Mouse (Mus musculus) heart, embryonic 14.5 days (tissue): ENCODE measurements around the gene Hbp1. TPM values are rescaled to one million over a fixed set of nuclear protein-coding genes. Genes with fewer than 3 reads are reported as not detected.

Experiments
- ATAC-seq: fragments of 200-750 bp; cut with Nextera tagmentation; 2 replicates; pipeline ENCODE4 v1.8.0; 2017; ENCODE audit warnings: low read depth, moderate TSS enrichment; ENCODE audit not compliant: insufficient number of reproducible peaks, insufficient read depth, low FRiP score
- H3K27ac ChIP-seq, 2 experiments: fragments of 200-500 bp in 1 of 2; fragments of 300-500 bp in 1 of 2; sonication (generic) in 1 of 2; replicated peaks in 1 of 2; 2 replicates each; pipeline ENCODE4 v1.5.1; 2012 to 2014; ENCODE audit warnings: low read depth in 2 of 2, low read length in 2 of 2, control low read depth in 1 of 2, mild to moderate bottlenecking in 1 of 2, mixed read lengths in 1 of 2; ENCODE audit not compliant: control insufficient read depth in 1 of 2, insufficient read depth in 1 of 2
- H3K27me3 ChIP-seq: fragments of 300-500 bp; sonication (generic); 2 replicates; pipeline ENCODE4 v1.6.1; 2014; ENCODE audit warnings: mild to moderate bottlenecking, low read length, control low read depth; ENCODE audit not compliant: control insufficient read depth, insufficient read depth
- H3K36me3 ChIP-seq: fragments of 300-500 bp; sonication (generic); 2 replicates; pipeline ENCODE4 v1.6.1; 2014; ENCODE audit warnings: mild to moderate bottlenecking, control low read depth, low read length, mixed read lengths; ENCODE audit not compliant: control insufficient read depth, insufficient read depth
- H3K4me1 ChIP-seq, 2 experiments: fragments of 200-500 bp in 1 of 2; fragments of 300-500 bp in 1 of 2; sonication (generic) in 1 of 2; 2 replicates each; pipeline ENCODE4 v1.6.1; 2012 to 2014; ENCODE audit warnings: low read length in 2 of 2, control low read depth in 1 of 2, mixed read lengths in 1 of 2; ENCODE audit not compliant: control insufficient read depth in 2 of 2, insufficient read depth in 2 of 2
- H3K4me2 ChIP-seq: fragments of 300-500 bp; sonication (generic); 2 replicates; pipeline ENCODE4 v1.6.1; 2014; ENCODE audit warnings: mild to moderate bottlenecking, low read length
- H3K4me3 ChIP-seq, 2 experiments: fragments of 200-500 bp in 1 of 2; fragments of 300-500 bp in 1 of 2; sonication (generic) in 1 of 2; 2 replicates each; pipeline ENCODE4 v1.5.1; 2012 to 2014; ENCODE audit warnings: low read length in 2 of 2, mild to moderate bottlenecking in 2 of 2, control low read depth in 1 of 2, low read depth in 1 of 2, moderate library complexity in 1 of 2; ENCODE audit not compliant: control insufficient read depth in 1 of 2, insufficient read depth in 1 of 2
- H3K9ac ChIP-seq: fragments of 300-500 bp; sonication (generic); 2 replicates; pipeline ENCODE4 v1.6.1; 2014; ENCODE audit warnings: mild to moderate bottlenecking, low read length
- H3K9me3 ChIP-seq: fragments of 300-500 bp; sonication (generic); 2 replicates; pipeline ENCODE4 v1.6.1; 2016; ENCODE audit warnings: low read length, control low read depth; ENCODE audit not compliant: control insufficient read depth
- WGBS: fragments of 180-500 bp; shearing (Covaris S2); extraction: QIAGEN DNeasy Blood & Tissue Kit; methylation state at CpG from one replicate; pipeline ENCODE4 v1.1.7; 2014; 5-methylcytosine and 5-hydroxymethylcytosine counted together
- polyA plus RNA-seq: library from polyadenylated mRNA; unstranded; fragments of >200 nt; fragmentation: Nextera tagmentation; extraction: Ambion mirVana; gene quantifications from 2 replicates; pipeline ENCODE4 v1.2.1, GENCODE M21; 2014

Gene Hbp1
- polyA plus RNA-seq, 1 experiment from 2014 or later, result 138 TPM

DNA sequence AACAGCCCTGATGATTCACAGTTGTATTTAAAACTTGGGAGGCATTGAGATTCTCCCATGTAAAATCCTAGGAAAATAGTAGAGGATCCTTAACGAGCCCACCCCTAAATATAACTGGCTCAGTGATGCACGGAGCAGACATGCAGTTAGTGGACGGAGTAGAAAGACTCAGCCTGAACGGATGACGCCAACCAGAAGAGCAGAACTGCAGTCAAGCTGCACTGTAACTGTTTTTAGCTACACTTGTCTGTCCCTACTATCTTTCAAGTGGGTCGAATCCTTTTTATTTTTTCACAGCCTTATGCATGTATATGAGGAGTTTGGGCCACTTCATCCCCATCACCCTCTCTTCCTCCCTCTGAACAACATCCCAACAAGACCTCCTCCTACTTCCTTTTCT is 35.4 kb upstream of the Hbp1 start:
- peaks cover 3% of the 10 kb centered on the region in 2 experiments; a peak in 2 of 4 replicates for H3K4me1 ChIP-seq
- no peak overlapping the region for H3K4me3 ChIP-seq
- no peaks in the 10 kb centered on the region for H3K36me3 ChIP-seq
- no peak overlapping the region for H3K4me2 ChIP-seq
- no peaks in the 10 kb centered on the region for H3K9me3 ChIP-seq
- 61% methylated on average over 6 of the region's 6 CpGs for WGBS
- no peak overlapping the region for H3K9ac ChIP-seq
- H3K27me3 ChIP-seq, result no peaks in the 10 kb centered on the region
- no peak overlapping the region for H3K27ac ChIP-seq
- no peak for ATAC-seq

DNA sequence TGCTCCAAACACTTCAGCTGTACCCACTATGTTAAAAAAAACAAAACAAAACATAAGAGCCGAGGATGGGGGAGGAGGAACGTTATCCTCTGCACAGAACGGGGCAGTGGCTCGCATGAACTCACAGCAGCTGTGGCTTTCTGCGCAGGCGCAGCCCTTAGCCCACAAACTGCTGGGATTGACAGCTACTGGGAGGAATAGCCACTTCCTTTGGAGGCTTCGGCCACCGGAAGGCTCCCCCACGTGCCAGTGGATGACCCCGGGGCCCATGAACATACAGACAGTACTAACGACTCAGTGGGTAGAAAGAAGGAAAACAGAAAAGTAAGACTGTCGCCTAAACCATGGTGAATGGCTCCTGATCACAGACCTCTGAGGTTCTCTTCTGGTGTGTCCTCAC is 34.3 kb upstream of the Hbp1 start:
- Histone ChIP-seq H3K27ac (no peak overlapping the region), H3K9me3 (no peaks in the 10 kb centered on the region), H3K4me1 (peaks cover 3% of the 10 kb centered on the region in 2 experiments; a peak in 2 of 4 replicates), H3K36me3 (no peaks in the 10 kb centered on the region), H3K9ac (no peak overlapping the region), H3K4me3 (no peak overlapping the region), H3K4me2 (no peak overlapping the region), H3K27me3 (no peaks in the 10 kb centered on the region)
- ATAC-seq, result no peak
- WGBS, result 46% methylated on average over 12 of the region's 12 CpGs

DNA sequence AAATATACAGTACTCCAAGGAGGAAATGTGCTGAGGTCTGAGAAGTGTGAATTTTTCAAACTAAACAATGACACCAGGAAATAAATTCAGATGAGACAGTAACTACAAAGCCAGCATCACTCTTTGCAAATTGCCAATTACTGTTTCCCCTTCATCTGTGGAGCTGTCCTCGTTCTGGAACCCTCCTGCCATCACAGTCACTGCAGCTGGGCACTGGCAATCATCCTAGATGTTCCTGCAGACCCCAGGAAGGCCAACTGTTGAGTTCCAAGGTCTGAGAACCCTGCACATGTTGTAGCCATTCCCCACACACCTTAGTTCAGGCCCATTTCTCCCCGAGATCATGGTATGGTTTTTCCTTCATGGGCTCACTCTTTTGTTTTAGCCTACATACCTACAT is 33.9 kb upstream of the Hbp1 start:
- H3K4me1 ChIP-seq, result peaks cover 3% of the 10 kb centered on the region in 2 experiments; a peak in 2 of 4 replicates
- no peak overlapping the region for H3K4me2 ChIP-seq
- no peak overlapping the region for H3K9ac ChIP-seq
- no peak overlapping the region for H3K27ac ChIP-seq
- no peak for ATAC-seq
- no peak overlapping the region for H3K4me3 ChIP-seq
- H3K27me3 ChIP-seq, result no peaks in the 10 kb centered on the region
- no peaks in the 10 kb centered on the region for H3K9me3 ChIP-seq
- H3K36me3 ChIP-seq, result no peaks in the 10 kb centered on the region
- 50% methylated on average over 2 of the region's 2 CpGs for WGBS

DNA sequence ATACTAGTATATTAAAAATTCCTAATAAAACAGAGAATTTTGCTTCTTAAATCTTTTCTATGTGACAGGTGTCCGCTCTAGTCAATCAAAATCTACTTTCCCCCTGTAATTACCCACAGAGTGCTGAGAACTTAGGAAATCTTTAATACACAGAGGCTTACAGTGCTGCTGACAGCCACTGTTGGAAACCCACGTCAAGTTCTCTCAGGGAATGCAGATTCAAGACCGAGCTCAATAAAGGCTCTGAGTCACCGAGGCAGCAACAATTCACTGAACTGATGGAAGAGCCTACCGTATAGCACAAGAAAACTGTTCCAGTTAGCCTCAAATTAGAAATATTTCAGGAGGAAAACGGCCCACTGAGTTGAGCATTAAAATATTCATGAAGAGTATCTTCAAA is 33.4 kb upstream of the Hbp1 start:
- H3K27me3 ChIP-seq, result no peaks in the 10 kb centered on the region
- peaks cover 3% of the 10 kb centered on the region in 2 experiments; a peak in 2 of 4 replicates for H3K4me1 ChIP-seq
- H3K27ac ChIP-seq, result no peak overlapping the region
- H3K36me3 ChIP-seq, result no peaks in the 10 kb centered on the region
- no peak overlapping the region for H3K4me3 ChIP-seq
- WGBS, result 71% methylated on average over 6 of the region's 6 CpGs
- no peak overlapping the region for H3K9ac ChIP-seq
- H3K4me2 ChIP-seq, result no peak overlapping the region
- ATAC-seq, result no peak
- no peaks in the 10 kb centered on the region for H3K9me3 ChIP-seq

DNA sequence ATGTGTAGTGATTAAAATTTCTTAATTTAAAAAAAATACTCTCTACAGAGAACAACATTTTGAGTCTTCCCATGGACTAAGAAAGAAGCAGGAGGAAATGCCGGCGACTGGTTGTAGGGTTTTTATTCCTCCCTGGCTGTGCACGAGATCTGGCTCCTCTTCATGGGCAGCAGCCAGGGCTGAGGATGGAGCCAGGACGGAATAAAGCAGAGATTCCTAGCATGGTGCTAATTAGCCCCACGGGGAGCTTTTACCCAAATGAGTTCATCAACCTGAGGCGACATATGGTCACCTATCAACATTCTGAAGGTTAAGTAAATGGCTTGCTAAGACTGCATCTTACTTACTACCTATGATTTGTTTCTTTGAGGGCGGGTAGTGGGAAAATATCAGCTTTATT is 32.9 kb upstream of the Hbp1 start:
- WGBS, result 66% methylated on average over 7 of the region's 7 CpGs
- no peak for ATAC-seq
- peaks cover 3% of the 10 kb centered on the region in 2 experiments; a peak in 2 of 4 replicates for H3K4me1 ChIP-seq
- no peaks in the 10 kb centered on the region for H3K27me3 ChIP-seq
- no peak overlapping the region for H3K4me3 ChIP-seq
- H3K4me2 ChIP-seq, result no peak overlapping the region
- no peak overlapping the region for H3K27ac ChIP-seq
- H3K36me3 ChIP-seq, result no peaks in the 10 kb centered on the region
- H3K9me3 ChIP-seq, result no peaks in the 10 kb centered on the region
- no peak overlapping the region for H3K9ac ChIP-seq

DNA sequence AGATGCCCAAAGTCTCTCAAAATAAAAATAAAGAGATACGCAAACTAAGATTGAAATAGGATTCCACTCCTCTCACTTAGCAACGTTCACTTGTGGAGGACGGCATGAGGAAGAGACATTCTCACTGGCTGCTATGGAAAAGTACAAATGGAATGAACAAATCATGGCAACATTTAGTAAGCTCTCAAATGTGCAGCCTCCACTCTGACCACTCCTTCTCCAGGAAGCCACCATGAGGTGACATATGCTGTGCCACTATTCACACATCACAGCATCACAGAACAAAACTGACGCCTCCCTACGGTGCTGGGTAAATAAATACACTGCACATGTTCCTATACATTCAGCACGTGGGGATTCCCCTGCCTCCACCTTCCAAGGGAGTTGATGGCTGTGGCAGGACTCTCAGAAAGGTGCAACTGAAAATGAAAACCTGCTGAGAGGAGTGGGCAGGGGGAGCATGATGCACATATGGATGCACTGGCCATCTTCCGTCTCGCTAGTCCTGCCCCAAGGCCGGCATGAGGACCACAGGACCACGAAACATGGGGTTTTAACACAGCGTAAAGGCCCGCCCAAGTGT is 27.4 kb upstream of the Hbp1 start:
- Histone ChIP-seq H3K9me3 (no peaks in the 10 kb centered on the region), H3K4me1 (peaks cover 4 to 10% of the 10 kb centered on the region in 2 experiments; a peak in 2 of 4 replicates), H3K4me2 (no peak overlapping the region), H3K4me3 (no peak overlapping the region), H3K36me3 (no peaks in the 10 kb centered on the region), H3K9ac (no peak overlapping the region), H3K27me3 (no peaks in the 10 kb centered on the region), H3K27ac (no peak overlapping the region)
- WGBS, result 73% methylated on average over 12 of the region's 12 CpGs
- ATAC-seq, result no peak

DNA sequence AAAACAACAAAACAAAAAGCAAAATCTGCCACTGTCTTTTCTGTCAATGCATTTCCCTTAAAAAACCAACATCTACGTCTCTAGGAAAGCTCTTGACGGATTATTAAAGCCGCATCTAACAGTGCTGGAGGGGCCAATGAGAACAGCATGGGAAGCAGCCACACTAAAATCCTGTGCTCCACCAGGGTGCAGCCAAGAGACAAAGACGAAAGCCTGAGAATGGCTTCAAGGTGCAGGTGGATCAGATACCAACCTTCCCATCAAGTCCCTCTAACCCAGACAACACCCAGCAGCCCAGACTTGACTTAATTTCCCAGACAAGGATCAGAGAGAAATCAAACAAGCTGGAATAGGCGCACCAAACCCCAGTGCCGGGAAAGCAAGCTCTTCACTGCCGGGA is 26.2 kb upstream of the Hbp1 start:
- Histone ChIP-seq H3K4me3 (no peak overlapping the region), H3K36me3 (no peaks in the 10 kb centered on the region), H3K9ac (no peak overlapping the region), H3K27me3 (no peaks in the 10 kb centered on the region), H3K4me2 (no peak overlapping the region), H3K4me1 (peaks cover 5 to 10% of the 10 kb centered on the region in 2 experiments; a peak in 2 of 4 replicates), H3K9me3 (no peaks in the 10 kb centered on the region), H3K27ac (no peak overlapping the region)
- 51% methylated on average over 7 of the region's 7 CpGs for WGBS
- no peak for ATAC-seq
